26 mouse cellular contexts compared by ENCODE assay signal in genomic region chr4:97830051-97830853, GRCm38 (mm10). TPM values are rescaled to one million over a fixed set of nuclear protein-coding genes. Genes with fewer than 3 reads are reported as not detected.
DNase-seq lines count a peak whose midpoint lies in the region; ATAC-seq lines count a peak whose summit lies in the region.
"Had no signal": no experiment of that assay in that cellular context is flagged by ENCODE, and none has a peak within 500 bp of the region (broad histone marks: within the 10 kb centered on the region; RNA-seq: fewer than 3 reads in every experiment).

No protein-coding gene starts in this region.

- peaks cover 78% of the 10 kb centered on the region for H3K4me1 ChIP-seq in heart, embryonic 12.5 days (replicated peaks)
- peaks cover 4% of the 10 kb centered on the region for H3K4me1 ChIP-seq in liver, embryonic 16.5 days (ENCODE audit: control insufficient read depth, low read depth, low read length)

- H3K27ac ChIP-seq in heart, embryonic 12.5 days (ENCODE audit: poor library complexity, severe bottlenecking) = 0 out of 2 replicates have a peak overlapping the region, but pooled peaks have one; percentile 3
- H3K27ac ChIP-seq in liver, embryonic 16.5 days (ENCODE audit: low read length) = no peak overlapping the region
- H3K27ac ChIP-seq: embryonic facial prominence, embryonic 13.5 days; hindbrain, embryonic 14.5 days; limb, embryonic 13.5 days; lung, embryonic 15.5 days; macrophage; midbrain, embryonic 13.5 days; neural tube, embryonic 12.5 days had no signal

- WGBS in heart, embryonic 12.5 days = 49% methylated on average over 6 of the region's 6 CpGs
- 28% methylated on average over 6 of the region's 6 CpGs for WGBS in liver, embryonic 16.5 days (ENCODE audit: insufficient replicate concordance)

- no peaks in the 10 kb centered on the region for H3K27me3 ChIP-seq in heart, embryonic 12.5 days (replicated peaks)
- no peaks in the 10 kb centered on the region for H3K27me3 ChIP-seq in liver, embryonic 16.5 days (ENCODE audit: control insufficient read depth, insufficient read depth, low read depth, low read length)
- H3K27me3 ChIP-seq: CH12.LX; embryonic facial prominence, embryonic 13.5 days; heart, embryonic 15.5 days; limb, embryonic 13.5 days; lung, embryonic 15.5 days; neural tube, embryonic 12.5 days had no signal

- DNase-seq in heart, postnatal 36 days = no peak
- peak; percentile 34 for DNase-seq in 416B (ENCODE audit: low read depth)
- DNase-seq in right cerebral cortex, postnatal 36 days (ENCODE audit: low spot score in 2 of 2) = no peak
- no peak for DNase-seq in B cell, adult 2 months
- DNase-seq in left cerebral cortex, adult 18-20 months (ENCODE audit: low spot score in 2 of 2) = no peak
- DNase-seq: adrenal gland, adult 2 months; cerebellum, adult 9-11 months; gastrocnemius, adult 2 months; kidney, adult 9 months; kidney, postnatal 36 days; right cerebral cortex, adult 18-20 months; spleen, adult 18-20 months; thymus, postnatal 4 days had no signal

- ATAC-seq in heart, embryonic 12.5 days (ENCODE audit: insufficient number of reproducible peaks, low FRiP score) = 0 out of 2 replicates have a peak, but pooled peaks have one; percentile 31
- peak; percentile 46 for ATAC-seq in common myeloid progenitor, adult 5-6 weeks (replicated peaks; ENCODE audit: low read depth, poor library complexity, severe bottlenecking)
- ATAC-seq in liver, embryonic 16.5 days (ENCODE audit: low read depth) = peak; percentile 78
- ATAC-seq: midbrain, embryonic 13.5 days had no signal

- no peak overlapping the region for H3K9ac ChIP-seq in heart, embryonic 12.5 days
- no peak overlapping the region for H3K9ac ChIP-seq in liver, embryonic 16.5 days (ENCODE audit: low read depth, low read length)
- H3K9ac ChIP-seq: embryonic facial prominence, embryonic 13.5 days; heart, embryonic 15.5 days; hindbrain, embryonic 14.5 days; limb, embryonic 13.5 days; lung, embryonic 15.5 days; midbrain, embryonic 13.5 days; neural tube, embryonic 12.5 days had no signal

- H3K9me3 ChIP-seq in heart, embryonic 12.5 days (replicated peaks) = no peaks in the 10 kb centered on the region
- no peaks in the 10 kb centered on the region for H3K9me3 ChIP-seq in liver, embryonic 16.5 days (replicated peaks; ENCODE audit: control insufficient read depth, low read length)
- H3K9me3 ChIP-seq: embryonic facial prominence, embryonic 13.5 days; heart, embryonic 15.5 days; limb, embryonic 13.5 days; lung, embryonic 15.5 days; midbrain, embryonic 13.5 days; neural tube, embryonic 12.5 days had no signal

- intact Hi-C loops in heart, postnatal 36 days (cut with DNase I) = no loop called here

- H3K36me3 ChIP-seq in heart, embryonic 12.5 days = peaks cover 2% of the 10 kb centered on the region; the same call in 1 of the 2 replicates
- H3K36me3 ChIP-seq in liver, embryonic 16.5 days (ENCODE audit: control insufficient read depth, insufficient read depth) = no peaks in the 10 kb centered on the region
- H3K36me3 ChIP-seq: embryonic facial prominence, embryonic 13.5 days; heart, embryonic 15.5 days; lung, embryonic 15.5 days; midbrain, embryonic 13.5 days; neural tube, embryonic 12.5 days had no signal

- no peak overlapping the region for H3K4me2 ChIP-seq in heart, embryonic 12.5 days
- no peak overlapping the region for H3K4me2 ChIP-seq in liver, embryonic 16.5 days (ENCODE audit: low read depth, low read length)
- H3K4me2 ChIP-seq: embryonic facial prominence, embryonic 13.5 days; heart, embryonic 15.5 days; hindbrain, embryonic 14.5 days; limb, embryonic 13.5 days; lung, embryonic 15.5 days; midbrain, embryonic 13.5 days; neural tube, embryonic 12.5 days had no signal

- no peak overlapping the region for H3K4me3 ChIP-seq in heart, embryonic 12.5 days
- no peak overlapping the region for H3K4me3 ChIP-seq in liver, embryonic 16.5 days (ENCODE audit: low read depth, low read length)
- H3K4me3 ChIP-seq: embryonic facial prominence, embryonic 13.5 days; gastrocnemius, adult 2 months; heart, embryonic 15.5 days; limb, embryonic 13.5 days; lung, embryonic 15.5 days; midbrain, embryonic 13.5 days; neural tube, embryonic 12.5 days had no signal

RNA-seq across cellular contexts. Expression of gene E130114P18Rik, which starts 52.4 kb away (rescaled TPM):
- 0.50 and 0.74 TPM in 2 replicates for polyA plus RNA-seq in heart, embryonic 12.5 days (2016; fragmentation: Nextera tagmentation; extraction: Ambion mirVana)
- under 1 TPM in 1 of 2 experiments, not detected in 1; 0.28 TPM for total RNA-seq in heart, postnatal 36 days (2021)
- total RNA-seq in common myeloid progenitor, adult 5-6 weeks (2017) = not detected in 2 replicates
- 0.08 TPM in 1 of 2 replicates, not detected in the other for polyA plus RNA-seq in liver, embryonic 16.5 days (2015; fragmentation: Nextera tagmentation; extraction: Ambion mirVana)
- total RNA-seq in left cerebral cortex, adult 18-20 months (2021) = 1 to 10 TPM; 6.1 to 7.4 TPM
- total RNA-seq: adrenal gland, adult 2 months; CH12.LX; gastrocnemius, adult 2 months; granulocyte monocyte progenitor cell, adult 5-6 weeks had no signal
- polyA plus RNA-seq: macrophage had no signal

RNA-seq across cellular contexts. Expression of gene Nfia, which starts 57.7 kb away (rescaled TPM):
- polyA plus RNA-seq in heart, embryonic 12.5 days (2016; fragmentation: Nextera tagmentation; extraction: Ambion mirVana) = 37.5 and 42.0 TPM in 2 replicates
- total RNA-seq in heart, postnatal 36 days (2021) = 100 to 1,000 TPM; 128 to 149 TPM
- total RNA-seq in common myeloid progenitor, adult 5-6 weeks (2017) = 9.4 and 23.0 TPM in 2 replicates
- polyA plus RNA-seq in liver, embryonic 16.5 days (2015; fragmentation: Nextera tagmentation; extraction: Ambion mirVana) = 4.2 and 5.7 TPM in 2 replicates
- 10 to 100 TPM; 54.8 to 59.7 TPM for total RNA-seq in left cerebral cortex, adult 18-20 months (2021)
- total RNA-seq: CH12.LX had no signal
